8 mouse cellular contexts compared by ENCODE assay signal in genomic region chr16:17806581-17807191, GRCm38 (mm10). TPM values are rescaled to one million over a fixed set of nuclear protein-coding genes. Genes with fewer than 3 reads are reported as not detected.
A peak's percentile ranks its signal among the peaks of the same experiment; 100 is the strongest.
DNase-seq lines count a peak whose midpoint lies in the region; ATAC-seq and TF ChIP-seq lines count a peak whose summit lies in the region.

No protein-coding gene starts in this region.

- peak; percentile 27 for DNase-seq in adrenal gland, postnatal 14 days
- DNase-seq in adrenal gland, adult 8-10 months, result no peak
- no peak for DNase-seq in lung, adult 2 months
- DNase-seq in lung, postnatal 14 days, result no peak

- peak overlapping the region; percentile 93 for H3K27ac ChIP-seq in forebrain, embryonic 15.5 days (replicated peaks)
- peak overlapping the region; percentile 87 for H3K27ac ChIP-seq in limb, embryonic 13.5 days
- peak overlapping the region; percentile 92 for H3K27ac ChIP-seq in neural tube, embryonic 15.5 days (replicated peaks)

- no peaks in the 10 kb centered on the region for H3K9me3 ChIP-seq in forebrain, embryonic 15.5 days
- H3K9me3 ChIP-seq in limb, embryonic 13.5 days, result no peaks in the 10 kb centered on the region
- no peaks in the 10 kb centered on the region for H3K9me3 ChIP-seq in neural tube, embryonic 15.5 days (replicated peaks)

- peaks cover 21% of the 10 kb centered on the region; the same call in 1 of the 2 replicates for H3K4me1 ChIP-seq in lung, adult 2 months (ENCODE audit: control insufficient read depth, insufficient read depth, low read length)
- H3K4me1 ChIP-seq in forebrain, embryonic 15.5 days, result peaks cover 60% of the 10 kb centered on the region
- peaks cover 98% of the 10 kb centered on the region for H3K4me1 ChIP-seq in limb, embryonic 13.5 days
- H3K4me1 ChIP-seq in neural tube, embryonic 15.5 days, result peaks cover 66% of the 10 kb centered on the region

- peak overlapping the region; percentile 85 for H3K9ac ChIP-seq in forebrain, embryonic 15.5 days (replicated peaks)
- H3K9ac ChIP-seq in limb, embryonic 13.5 days, result peak overlapping the region; percentile 76
- H3K9ac ChIP-seq in neural tube, embryonic 15.5 days (replicated peaks), result peak overlapping the region; percentile 87

- no peak for TF ChIP-seq POLR2A in lung, adult 2 months (IDR thresholded peaks at IDR 0.05; ENCODE audit: borderline replicate concordance, extremely low read depth, low read depth, low read length)

- 27% methylated on average over 50 of the region's 50 CpGs for WGBS in lung, adult 2 months
- WGBS in forebrain, embryonic 15.5 days, result under 1% methylated on average over 50 of the region's 50 CpGs
- WGBS in limb, embryonic 13.5 days, result 6% methylated on average over 50 of the region's 50 CpGs
- 4% methylated on average over 48 of the region's 50 CpGs for WGBS in neural tube, embryonic 15.5 days

- peaks cover 47% of the 10 kb centered on the region for H3K27me3 ChIP-seq in forebrain, embryonic 15.5 days
- peaks cover 40% of the 10 kb centered on the region for H3K27me3 ChIP-seq in limb, embryonic 13.5 days
- peaks cover 52% of the 10 kb centered on the region for H3K27me3 ChIP-seq in neural tube, embryonic 15.5 days (replicated peaks)

- peak; percentile 27 for ATAC-seq in forebrain, embryonic 15.5 days (replicated peaks)
- ATAC-seq in limb, embryonic 13.5 days (ENCODE audit: low FRiP score, low read depth), result no peak
- peak; percentile 25; the same call in 1 of the 2 replicates for ATAC-seq in neural tube, embryonic 15.5 days (ENCODE audit: low FRiP score)
- no peak for ATAC-seq in frontal cortex, adult (ENCODE audit: low TSS enrichment)

- peak overlapping the region; percentile 14 for H3K4me3 ChIP-seq in lung, adult 2 months (replicated peaks; ENCODE audit: extremely low read depth, low read depth, low read length)
- peak overlapping the region; percentile 75 for H3K4me3 ChIP-seq in forebrain, embryonic 15.5 days
- peak overlapping the region; percentile 41 for H3K4me3 ChIP-seq in limb, embryonic 13.5 days
- peak overlapping the region; percentile 65 for H3K4me3 ChIP-seq in neural tube, embryonic 15.5 days (replicated peaks)

- H3K4me2 ChIP-seq in forebrain, embryonic 15.5 days (replicated peaks), result peak overlapping the region; percentile 96
- peak overlapping the region; percentile 73 for H3K4me2 ChIP-seq in limb, embryonic 13.5 days (replicated peaks)
- H3K4me2 ChIP-seq in neural tube, embryonic 15.5 days, result peak overlapping the region; percentile 96

- TF ChIP-seq CTCF in lung, adult 2 months (IDR thresholded peaks at IDR 0.05; ENCODE audit: insufficient read depth, low read length), result no peak

- no peaks in the 10 kb centered on the region for H3K36me3 ChIP-seq in forebrain, embryonic 15.5 days
- H3K36me3 ChIP-seq in limb, embryonic 13.5 days, result peaks cover 57% of the 10 kb centered on the region
- H3K36me3 ChIP-seq in neural tube, embryonic 15.5 days, result no peaks in the 10 kb centered on the region

RNA-seq across cellular contexts. Expression of gene Scarf2, which starts 9.6 kb away (rescaled TPM):
- 11.3 and 12.4 TPM in 2 replicates for total RNA-seq in adrenal gland, postnatal 14 days (2021)
- total RNA-seq in adrenal gland, adult 8-10 months (2022), result 10 to 100 TPM; 11.8 to 14.9 (median 13.1) TPM
- 215 and 266 TPM in 2 replicates for polyA plus RNA-seq in lung, adult 2 months (2012; rRNA removed)
- 1.3 TPM in 2 replicates for polyA plus RNA-seq in forebrain, embryonic 15.5 days (2015; fragmentation: Nextera tagmentation; extraction: Ambion mirVana)
- polyA plus RNA-seq in limb, embryonic 13.5 days (2015; fragmentation: Nextera tagmentation; extraction: Ambion mirVana), result 28.8 and 29.4 TPM in 2 replicates
- polyA plus RNA-seq in neural tube, embryonic 15.5 days (2015; fragmentation: Nextera tagmentation; extraction: Ambion mirVana), result 2.7 and 3.8 TPM in 2 replicates

RNA-seq across cellular contexts. Expression of gene B830017H08Rik, which starts 26.2 kb away (rescaled TPM):
- total RNA-seq in adrenal gland, postnatal 14 days (2021), result not detected in 2 replicates
- not detected for total RNA-seq in adrenal gland, adult 8-10 months (2022)
- 0.08 and 0.10 TPM in 2 replicates for polyA plus RNA-seq in lung, adult 2 months (2012; rRNA removed)
- 0.93 and 1.3 TPM in 2 replicates for polyA plus RNA-seq in forebrain, embryonic 15.5 days (2015; fragmentation: Nextera tagmentation; extraction: Ambion mirVana)
- polyA plus RNA-seq in limb, embryonic 13.5 days (2015; fragmentation: Nextera tagmentation; extraction: Ambion mirVana), result 0.09 and 0.36 TPM in 2 replicates
- polyA plus RNA-seq in neural tube, embryonic 15.5 days (2015; fragmentation: Nextera tagmentation; extraction: Ambion mirVana), result 4.0 and 5.3 TPM in 2 replicates

RNA-seq across cellular contexts. Expression of gene Car15, which starts 31.5 kb away (rescaled TPM):
- total RNA-seq in adrenal gland, postnatal 14 days (2021), result 1.3 and 2.2 TPM in 2 replicates
- total RNA-seq in adrenal gland, adult 8-10 months (2022), result 1 to 10 TPM in 3 of 4 experiments, under 1 TPM in 1; 0.94 to 3.6 (median 2.3) TPM
- polyA plus RNA-seq in lung, adult 2 months (2012; rRNA removed), result 7.5 and 9.4 TPM in 2 replicates
- polyA plus RNA-seq in forebrain, embryonic 15.5 days (2015; fragmentation: Nextera tagmentation; extraction: Ambion mirVana), result 4.8 and 5.7 TPM in 2 replicates
- 2.7 and 3.0 TPM in 2 replicates for polyA plus RNA-seq in limb, embryonic 13.5 days (2015; fragmentation: Nextera tagmentation; extraction: Ambion mirVana)
- polyA plus RNA-seq in neural tube, embryonic 15.5 days (2015; fragmentation: Nextera tagmentation; extraction: Ambion mirVana), result 2.8 and 3.2 TPM in 2 replicates

RNA-seq across cellular contexts. Expression of gene Klhl22, which starts 47.3 kb away (rescaled TPM):
- total RNA-seq in adrenal gland, postnatal 14 days (2021), result 40.3 and 43.1 TPM in 2 replicates
- total RNA-seq in adrenal gland, adult 8-10 months (2022), result 10 to 100 TPM; 40.5 to 65.6 (median 50.8) TPM
- 39.4 and 42.0 TPM in 2 replicates for polyA plus RNA-seq in lung, adult 2 months (2012; rRNA removed)
- 69.7 and 72.1 TPM in 2 replicates for polyA plus RNA-seq in forebrain, embryonic 15.5 days (2015; fragmentation: Nextera tagmentation; extraction: Ambion mirVana)
- 92.9 and 106 TPM in 2 replicates for polyA plus RNA-seq in limb, embryonic 13.5 days (2015; fragmentation: Nextera tagmentation; extraction: Ambion mirVana)
- 86.2 and 89.1 TPM in 2 replicates for polyA plus RNA-seq in neural tube, embryonic 15.5 days (2015; fragmentation: Nextera tagmentation; extraction: Ambion mirVana)

Comparison
In these comparisons a context has a peak if more than half of its experiments do, and no peak if none do; other contexts are left out.
1. H3K4me3 ChIP-seq: peak in every context shown above with its lines; median percentile 75 in forebrain, embryonic 15.5 days; 65 in neural tube, embryonic 15.5 days; 41 in limb, embryonic 13.5 days; 14 in lung, adult 2 months.
2. ATAC-seq: peak in forebrain, embryonic 15.5 days (single experiment) and neural tube, embryonic 15.5 days (single experiment); none in limb, embryonic 13.5 days (single experiment) and frontal cortex, adult (single experiment).
3. Peak in every context shown above with its lines, with median percentiles within 50 percentile points of each other: H3K27ac ChIP-seq, H3K4me2 ChIP-seq and H3K9ac ChIP-seq.